Mouse (Mus musculus) small intestine, adult 2 months (tissue): ENCODE results near the gene Dtx3.

ENCODE experiments used
- CTCF ChIP-seq: fragments of 200-500 bp; IDR thresholded peaks from 2 replicates; pipeline ENCODE4 v1.5.1; 2012; ENCODE audit warnings: low read depth, mild to moderate bottlenecking, control low read depth, inconsistent platforms, low read length, moderate library complexity, mixed read lengths; ENCODE audit not compliant: insufficient replicate concordance, insufficient read length; ENCODE audit errors: extremely low read depth
- POLR2A ChIP-seq: fragments of 200-500 bp; IDR thresholded peaks from 2 replicates; pipeline ENCODE4 v1.6.1; 2012; ENCODE audit warnings: low read depth, mild to moderate bottlenecking, control low read depth, inconsistent platforms, low read length, moderate library complexity

GRCm38 (mm10) chr10:127214422-127214803 lies 18.9 kb upstream of the Dtx3 start:
- TF ChIP-seq CTCF, result no peak
- TF ChIP-seq POLR2A, result no peak
